Mouse (Mus musculus) liver, embryonic 13.5 days (tissue): ENCODE results near the gene Zfyve28. TPM values are rescaled to one million over a fixed set of nuclear protein-coding genes. Genes with fewer than 3 reads are reported as not detected.

Experiments used
- ATAC-seq: fragments of 200-750 bp; cut with Nextera tagmentation; 2 replicates; pipeline ENCODE4 v1.8.0; 2017; ENCODE audit warnings: low read depth, mild to moderate bottlenecking, moderate number of reproducible peaks, moderate library complexity
- DNase-seq: peaks from one replicate; pipeline ENCODE4 v3.0.0; 2022
- H3K27ac ChIP-seq: fragments of 300-500 bp; sonication (generic); 2 replicates; pipeline ENCODE4 v1.5.1; 2015; ENCODE audit warnings: moderate library complexity, mild to moderate bottlenecking, inconsistent platforms
- H3K27me3 ChIP-seq: fragments of 300-500 bp; sonication (generic); 2 replicates; pipeline ENCODE4 v1.6.1; 2015; ENCODE audit warnings: mild to moderate bottlenecking, inconsistent platforms
- H3K36me3 ChIP-seq: fragments of 300-500 bp; sonication (generic); 2 replicates; pipeline ENCODE4 v1.6.1; 2015; ENCODE audit warnings: mild to moderate bottlenecking, inconsistent platforms
- H3K4me1 ChIP-seq: fragments of 300-500 bp; sonication (generic); replicated peaks from 2 replicates; pipeline ENCODE4 v1.6.1; 2015; ENCODE audit warnings: inconsistent platforms
- H3K4me2 ChIP-seq: fragments of 300-500 bp; sonication (generic); 2 replicates; pipeline ENCODE4 v1.6.1; 2015; ENCODE audit warnings: inconsistent platforms, mild to moderate bottlenecking, moderate library complexity
- H3K4me3 ChIP-seq: fragments of 300-500 bp; sonication (generic); replicated peaks from 2 replicates; pipeline ENCODE4 v1.5.1; 2015; ENCODE audit warnings: mild to moderate bottlenecking, inconsistent platforms
- H3K9ac ChIP-seq: fragments of 300-500 bp; sonication (generic); 2 replicates; pipeline ENCODE4 v1.6.1; 2015; ENCODE audit warnings: mild to moderate bottlenecking, inconsistent platforms
- H3K9me3 ChIP-seq: fragments of 300-500 bp; sonication (generic); replicated peaks from 2 replicates; pipeline ENCODE4 v1.6.1; 2016; ENCODE audit warnings: inconsistent platforms
- WGBS: fragments of 180-500 bp; shearing (Covaris S2); methylation state at CpG from one replicate; pipeline ENCODE4 v1.1.7; 2015; ENCODE audit not compliant: insufficient replicate concordance; 5-methylcytosine and 5-hydroxymethylcytosine counted together
- polyA plus RNA-seq: library from polyadenylated mRNA; unstranded; fragments of >200 nt; fragmentation: Nextera tagmentation; extraction: Ambion mirVana; gene quantifications from 2 replicates; pipeline ENCODE4 v1.2.1, GENCODE M21; 2015

The Zfyve28 gene
- polyA plus RNA-seq, result 0.02 TPM in 1 of 2 replicates, not detected in the other

GRCm38 (mm10) chr5:34288154-34288716 is at the start of gene Zfyve28, which contains the start of gene Cfap99:
TSS of gene Zfyve28 (minus strand) at chr5:34288449.
TSS of gene Cfap99 (plus strand) at chr5:34288600.
- Histone ChIP-seq H3K36me3 (no peaks in the 10 kb centered on the region), H3K9me3 (no peaks in the 10 kb centered on the region), H3K27me3 (peaks cover 83% of the 10 kb centered on the region), H3K4me2 (peak within 1 kb of the TSS; percentile 70), H3K4me1 (peaks cover 24% of the 10 kb centered on the region), H3K27ac (no peak within 1 kb of the TSS), H3K4me3 (peak within 1 kb of the TSS; percentile 55), H3K9ac (no peak within 1 kb of the TSS)
- under 1% methylated on average over 70 of the region's 83 CpGs for WGBS
- ATAC-seq, result 0 out of 2 replicates have a peak, but pooled peaks have one; percentile 18
- DNase-seq, result no peak

- ATAC-seq (peak; percentile 53), DNase-seq (peak; percentile 69)
- Histone ChIP-seq H3K4me1 (peaks cover 54% of the 10 kb centered on the region), H3K36me3 (peaks cover 15% of the 10 kb centered on the region), H3K27me3 (no peaks in the 10 kb centered on the region), H3K9me3 (no peaks in the 10 kb centered on the region), H3K4me3 (peak overlapping the region; percentile 97), H3K4me2 (peak overlapping the region; percentile 95), H3K9ac (peak overlapping the region; percentile 98), H3K27ac (peak overlapping the region; percentile 96)
- WGBS, result under 1% methylated on average over 42 of the region's 42 CpGs
Observed at GRCm38 (mm10) chr5:34336775-34337450, 48.7 kb upstream of the Zfyve28 start.

DNA sequence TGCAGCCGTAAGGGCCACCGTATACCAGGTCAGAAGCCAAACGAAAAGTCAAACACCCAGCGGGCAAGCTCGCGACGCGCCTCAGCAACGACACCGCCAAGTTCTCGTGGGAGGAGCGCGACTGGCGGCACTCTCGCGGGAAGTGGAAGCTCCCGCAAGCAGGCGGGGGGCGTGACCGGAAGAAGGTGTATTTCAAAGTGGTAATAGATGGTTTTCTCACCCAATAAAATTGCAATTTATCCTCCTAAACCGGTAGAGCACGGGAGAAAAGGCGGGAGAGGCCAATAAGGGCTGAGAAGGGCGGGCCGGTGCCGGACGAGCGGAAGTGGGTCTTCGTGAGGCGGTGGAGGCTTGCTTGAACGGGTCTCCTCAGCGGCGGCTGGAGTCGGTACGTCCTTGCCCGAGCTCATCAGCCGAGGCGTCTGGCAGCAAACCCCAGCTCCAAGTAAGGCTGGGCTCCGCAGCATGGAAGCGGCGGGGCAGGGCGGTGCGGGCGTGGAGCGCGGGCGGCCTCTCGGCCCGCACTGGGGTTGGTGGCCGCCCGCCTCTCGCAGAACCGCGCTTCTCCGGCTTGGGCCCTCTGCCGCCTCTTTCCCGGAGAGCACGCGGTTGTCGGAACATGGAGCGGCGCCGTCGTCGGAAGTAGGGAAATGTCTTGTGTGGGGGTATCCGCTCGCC is 48.0 kb upstream of the Zfyve28 start, which contains the start of gene Rnf4:
Gene Rnf4, plus strand, starts transcription at position 193 of the 678 bp plus-strand sequence.
- H3K27ac ChIP-seq, result peak within 1 kb of the TSS; percentile 96
- H3K27me3 ChIP-seq, result no peaks in the 10 kb centered on the region
- peak within 1 kb of the TSS; percentile 97 for H3K4me3 ChIP-seq
- peaks cover 50% of the 10 kb centered on the region for H3K4me1 ChIP-seq
- peak within 1 kb of the TSS; percentile 98 for H3K9ac ChIP-seq
- DNase-seq, result peak; percentile 97
- under 1% methylated on average over 66 of the region's 67 CpGs for WGBS
- peak; percentile 93 for ATAC-seq
- peaks cover 16% of the 10 kb centered on the region for H3K36me3 ChIP-seq
- peak within 1 kb of the TSS; percentile 95 for H3K4me2 ChIP-seq
- H3K9me3 ChIP-seq, result no peaks in the 10 kb centered on the region

DNA sequence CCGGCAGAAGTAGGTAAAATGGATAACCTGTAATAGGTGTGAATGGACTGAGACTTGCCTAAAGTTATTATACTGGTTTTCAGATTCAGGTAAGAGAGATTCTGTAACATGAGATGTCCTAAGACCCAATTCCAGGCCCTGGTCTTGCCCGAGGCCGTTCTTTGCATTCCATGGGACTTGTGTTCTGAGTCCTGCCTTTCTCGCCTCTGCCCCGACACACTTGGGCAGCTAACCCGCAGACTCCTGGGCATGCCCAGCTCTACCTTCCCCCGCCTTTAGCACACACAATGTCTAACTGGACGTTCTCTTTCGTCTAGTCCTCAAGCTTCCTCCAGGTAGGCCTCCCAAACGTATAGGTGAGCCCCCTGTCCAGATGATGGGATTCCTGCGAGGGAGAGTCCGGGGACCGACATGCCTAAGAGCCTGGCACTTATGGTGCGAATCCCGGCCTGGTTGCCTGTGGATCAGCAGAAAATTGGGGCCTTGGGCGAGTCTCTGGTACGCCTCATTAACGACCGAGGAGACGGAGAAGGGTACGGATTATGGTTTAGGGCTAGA is 47.4 kb upstream of the Zfyve28 start:
- peak overlapping the region; percentile 85 for H3K4me2 ChIP-seq
- WGBS, result 2% methylated on average over 21 of the region's 21 CpGs
- H3K9ac ChIP-seq, result peak overlapping the region; percentile 89
- H3K27ac ChIP-seq, result peak overlapping the region; percentile 81
- DNase-seq (no peak), ATAC-seq (peak; percentile 59)
- H3K36me3 ChIP-seq, result peaks cover 18% of the 10 kb centered on the region
- H3K4me3 ChIP-seq, result peak overlapping the region; percentile 97
- H3K4me1 ChIP-seq, result peaks cover 44% of the 10 kb centered on the region
- no peaks in the 10 kb centered on the region for H3K9me3 ChIP-seq
- no peaks in the 10 kb centered on the region for H3K27me3 ChIP-seq

- Histone ChIP-seq H3K27ac (no peak overlapping the region), H3K27me3 (no peaks in the 10 kb centered on the region), H3K4me3 (no peak overlapping the region), H3K4me2 (no peak overlapping the region), H3K36me3 (peaks cover 12% of the 10 kb centered on the region), H3K4me1 (peaks cover 28% of the 10 kb centered on the region), H3K9me3 (no peaks in the 10 kb centered on the region), H3K9ac (no peak overlapping the region)
- ATAC-seq (no peak), DNase-seq (no peak)
- 79% methylated on average over 1 of the region's 1 CpGs for WGBS
Observed at GRCm38 (mm10) chr5:34334081-34334480, 45.8 kb upstream of the Zfyve28 start.

DNA sequence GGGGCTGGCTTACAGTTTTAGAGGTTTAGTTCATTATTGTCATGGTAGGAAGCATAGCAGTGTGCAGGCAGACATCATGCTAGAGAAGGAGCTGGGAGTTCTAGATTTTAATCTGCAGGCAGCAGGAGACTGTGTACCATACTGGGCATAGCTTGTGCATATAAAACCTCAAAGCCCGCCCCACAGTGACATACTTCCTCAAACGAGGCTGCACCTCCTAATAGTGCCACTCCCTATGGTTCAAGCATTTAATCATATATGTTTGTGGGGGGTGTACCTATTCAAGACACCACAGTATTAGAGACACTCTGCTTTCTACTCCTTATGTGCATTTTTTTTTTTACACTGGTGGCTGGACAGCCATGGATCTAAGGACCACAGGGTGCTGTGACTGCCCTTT is 41.9 kb upstream of the Zfyve28 start:
- H3K36me3 ChIP-seq, result 0 out of 2 replicates have a peak, but pooled peaks cover 5% of the 10 kb centered on the region
- 60% methylated on average over 2 of the region's 2 CpGs for WGBS
- no peaks in the 10 kb centered on the region for H3K9me3 ChIP-seq
- no peak overlapping the region for H3K9ac ChIP-seq
- DNase-seq (no peak), ATAC-seq (no peak)
- H3K4me1 ChIP-seq, result peaks cover 13% of the 10 kb centered on the region
- H3K27ac ChIP-seq, result no peak overlapping the region
- H3K4me3 ChIP-seq, result no peak overlapping the region
- no peak overlapping the region for H3K4me2 ChIP-seq
- H3K27me3 ChIP-seq, result peaks cover 10% of the 10 kb centered on the region; the same call in 1 of the 2 replicates

DNA sequence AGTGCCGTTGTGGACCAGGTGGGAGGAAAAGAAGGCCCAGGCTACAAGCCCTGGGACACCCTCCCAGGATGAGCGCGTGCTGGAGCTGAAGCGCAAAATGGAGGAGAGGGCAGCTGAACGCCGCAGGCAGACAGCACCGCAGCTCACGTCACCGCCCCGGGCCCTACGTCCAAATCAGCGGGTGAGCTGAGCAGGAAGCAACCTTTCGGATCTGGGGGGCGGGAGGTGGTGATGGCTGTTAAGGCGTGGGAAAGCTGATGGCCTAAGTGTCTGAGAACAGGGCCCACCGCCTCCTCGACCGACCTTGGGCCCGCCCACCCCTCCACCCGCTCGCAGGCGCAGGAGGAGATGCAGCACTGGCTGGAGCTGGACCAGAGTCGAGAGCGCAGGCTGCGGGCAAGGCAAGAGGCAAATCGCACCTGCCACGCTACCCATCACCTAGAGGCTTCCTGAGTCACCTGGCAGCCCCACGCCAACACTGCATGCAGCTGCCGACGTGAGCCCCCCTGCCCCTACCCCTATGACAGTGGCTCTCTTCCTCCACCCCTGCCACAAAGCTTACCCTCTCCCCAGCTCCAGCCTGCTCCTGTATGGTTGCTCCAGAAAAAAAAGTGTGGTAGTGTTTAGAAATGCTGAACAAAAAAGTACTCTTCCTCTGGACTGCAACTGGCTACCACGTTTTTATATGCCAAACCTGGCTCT is 38.8 kb upstream of the Zfyve28 start:
- peak overlapping the region; percentile 2; the same call in 1 of the 2 replicates for H3K9ac ChIP-seq
- ATAC-seq, result 0 out of 2 replicates have a peak, but pooled peaks have one; percentile 26

DNA sequence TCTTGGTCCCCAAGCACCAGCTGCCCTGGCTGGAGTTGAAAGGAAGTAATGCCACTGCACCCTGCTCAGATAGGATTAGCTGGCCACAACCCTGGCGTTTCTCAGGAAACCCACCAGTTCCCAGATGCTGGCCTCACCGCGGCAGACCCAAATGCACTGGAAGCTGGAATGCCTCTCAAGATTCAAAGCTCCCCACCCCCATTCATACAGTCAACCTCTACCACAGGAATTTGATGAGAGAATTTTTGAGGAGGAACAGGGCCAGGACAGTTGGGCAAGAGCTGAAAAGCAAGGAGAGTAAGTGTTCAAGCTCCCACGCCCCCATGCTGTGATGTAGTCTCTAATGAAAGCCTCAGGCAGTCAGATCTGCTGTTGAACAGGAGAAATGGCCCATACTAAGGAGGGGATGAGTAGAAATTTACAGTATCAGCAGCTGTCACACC is 38.0 kb upstream of the Zfyve28 start:
- Histone ChIP-seq H3K4me1 (peaks cover 10% of the 10 kb centered on the region), H3K27ac (no peak overlapping the region), H3K36me3 (0 out of 2 replicates have a peak, but pooled peaks cover 3% of the 10 kb centered on the region), H3K4me2 (peak overlapping the region; percentile 43; the same call in 1 of the 2 replicates), H3K4me3 (no peak overlapping the region), H3K9ac (no peak overlapping the region), H3K27me3 (peaks cover 14% of the 10 kb centered on the region; the same call in 1 of the 2 replicates), H3K9me3 (no peaks in the 10 kb centered on the region)
- ATAC-seq (no peak), DNase-seq (no peak)
- WGBS, result 29% methylated on average over 4 of the region's 4 CpGs

More for the DNA sequence above, 38.8 kb upstream of the Zfyve28 start:
- Histone ChIP-seq H3K27ac (no peak overlapping the region), H3K27me3 (peaks cover 14% of the 10 kb centered on the region; the same call in 1 of the 2 replicates), H3K9me3 (no peaks in the 10 kb centered on the region), H3K36me3 (0 out of 2 replicates have a peak, but pooled peaks cover 3% of the 10 kb centered on the region), H3K4me3 (peak overlapping the region; percentile 17), H3K4me1 (peaks cover 10% of the 10 kb centered on the region), H3K4me2 (peak overlapping the region; percentile 43)
- no peak for DNase-seq
- 31% methylated on average over 31 of the region's 31 CpGs for WGBS

DNA sequence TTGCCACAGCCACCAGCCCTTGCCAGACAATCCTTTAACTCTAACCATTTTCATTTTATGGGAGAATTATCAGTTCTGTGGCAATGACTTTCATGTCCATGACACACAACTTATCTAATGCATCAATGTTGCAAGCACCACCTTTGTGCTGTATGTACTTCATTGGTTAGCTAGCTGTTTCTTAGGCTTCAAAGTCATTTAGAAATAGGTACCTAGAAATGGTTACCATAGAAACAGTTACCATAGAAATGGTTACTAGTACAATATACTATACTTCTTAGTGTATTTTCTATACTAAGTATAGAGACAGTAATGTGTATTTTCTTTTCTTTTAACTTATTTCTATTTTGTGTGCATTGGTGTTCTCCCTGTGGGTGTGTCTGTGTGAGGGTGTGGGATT is 37.0 kb upstream of the Zfyve28 start:
- no peak overlapping the region for H3K9ac ChIP-seq
- peaks cover 14% of the 10 kb centered on the region; the same call in 1 of the 2 replicates for H3K27me3 ChIP-seq
- DNase-seq, result no peak
- H3K4me1 ChIP-seq, result peaks cover 10% of the 10 kb centered on the region
- H3K27ac ChIP-seq, result no peak overlapping the region
- no peak for ATAC-seq
- H3K4me2 ChIP-seq, result no peak overlapping the region
- no peaks in the 10 kb centered on the region for H3K9me3 ChIP-seq
- H3K36me3 ChIP-seq, result no peaks in the 10 kb centered on the region
- H3K4me3 ChIP-seq, result no peak overlapping the region

DNA sequence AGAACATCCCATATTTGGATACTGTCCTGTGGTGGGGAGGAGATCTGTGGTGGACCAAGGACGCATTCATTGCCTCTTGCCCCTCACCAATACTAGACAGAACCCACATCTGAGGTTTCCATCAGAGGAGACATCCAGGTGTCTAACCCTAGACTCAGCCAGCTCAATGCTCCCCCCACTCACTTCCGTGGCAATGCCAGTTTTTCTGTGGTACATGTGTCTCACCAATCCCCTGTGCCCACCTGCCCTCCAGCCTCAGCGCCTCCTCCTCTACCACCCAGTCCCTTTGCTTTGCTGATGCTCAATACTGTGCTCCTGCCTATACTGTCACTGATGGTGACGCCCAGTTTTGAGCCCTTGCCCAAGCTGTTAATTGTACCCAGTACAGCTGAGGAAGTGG is 33.0 kb upstream of the Zfyve28 start:
- Histone ChIP-seq H3K4me3 (no peak overlapping the region), H3K9ac (no peak overlapping the region), H3K9me3 (no peaks in the 10 kb centered on the region), H3K27me3 (0 out of 2 replicates have a peak, but pooled peaks cover 4% of the 10 kb centered on the region), H3K4me2 (no peak overlapping the region), H3K4me1 (peaks cover 4% of the 10 kb centered on the region), H3K27ac (no peak overlapping the region), H3K36me3 (no peaks in the 10 kb centered on the region)
- ATAC-seq (no peak), DNase-seq (no peak)
- WGBS, result 64% methylated on average over 4 of the region's 4 CpGs
